Comparison of ENCODE assay signal across 8 mouse cellular contexts in genomic region chr11:75653781-75654470, GRCm38 (mm10). TPM values are rescaled to one million over a fixed set of nuclear protein-coding genes. Genes with fewer than 3 reads are reported as not detected.
A peak's percentile ranks its signal among the peaks of the same experiment; 100 is the strongest.
DNase-seq lines count a peak whose midpoint lies in the region; ATAC-seq and TF ChIP-seq lines count a peak whose summit lies in the region.

No protein-coding gene starts in this region.

- TF ChIP-seq CTCF in liver, adult 2 months (IDR thresholded peaks at IDR 0.05; ENCODE audit: low read depth, low read length), result no peak

- TF ChIP-seq POLR2A in liver, adult 2 months (IDR thresholded peaks at IDR 0.05; ENCODE audit: extremely low read depth, insufficient read depth, low read length), result no peak

- DNase-seq in layer of hippocampus, adult 11-12 months (ENCODE audit: low spot score), result peak; percentile 69
- no peak for DNase-seq in layer of hippocampus, adult 9-10 months (ENCODE audit: low spot score)
- DNase-seq in cerebellum, postnatal 36 days, result peak; percentile 62 to 68
- peak; percentile 82 for DNase-seq in gastrocnemius, postnatal 25 days
- peak; percentile 92 for DNase-seq in intestine, embryonic 14.5 days (ENCODE audit: low spot score)
- peak; percentile 58 for DNase-seq in liver, adult 2 months (ENCODE audit: extremely low read depth, low read depth, low spot score)
- DNase-seq in monocyte, adult 2 months (ENCODE audit: low read depth in 1 of 2, low spot score in 2 of 2), result peak; percentile 80 to 90
- peak; percentile 94 for DNase-seq in splenic B cell, adult 2 months (ENCODE audit: low read depth, low spot score)

- peak overlapping the region; percentile 47 for H3K4me3 ChIP-seq in intestine, embryonic 14.5 days (ENCODE audit: low read depth, low read length)
- H3K4me3 ChIP-seq in liver, adult 2 months (ENCODE audit: insufficient read depth, low read depth, low read length), result peak overlapping the region; percentile 75

- H3K4me2 ChIP-seq in intestine, embryonic 14.5 days (ENCODE audit: low read length), result peak overlapping the region; percentile 74

- H3K79me2 ChIP-seq in liver, adult 2 months (ENCODE audit: control insufficient read depth, insufficient read depth, low read length), result peaks cover 9% of the 10 kb centered on the region

- peak overlapping the region; percentile 43 for H3K9ac ChIP-seq in intestine, embryonic 14.5 days (ENCODE audit: low read length)
- peak overlapping the region; percentile 68 for H3K9ac ChIP-seq in liver, adult 2 months (ENCODE audit: low read depth, low read length)

- peak overlapping the region; percentile 62; the same call in 1 of the 2 replicates for H3K27ac ChIP-seq in intestine, embryonic 14.5 days (ENCODE audit: low read depth)
- H3K27ac ChIP-seq in liver, adult 2 months (replicated peaks; ENCODE audit: insufficient read depth, low read depth, low read length), result peak overlapping the region; percentile 63

- peak; percentile 47 for ATAC-seq in intestine, embryonic 14.5 days (replicated peaks; ENCODE audit: low FRiP score, low TSS enrichment, low read depth)

- peaks cover 17% of the 10 kb centered on the region; the same call in 1 of the 2 replicates for H3K36me3 ChIP-seq in intestine, embryonic 14.5 days (ENCODE audit: control insufficient read depth, insufficient read depth, low read length)
- no peaks in the 10 kb centered on the region for H3K36me3 ChIP-seq in liver, adult 2 months (ENCODE audit: control insufficient read depth, insufficient read depth, low read length)
- H3K36me3 ChIP-seq in splenic B cell, adult 2 months (ENCODE audit: control insufficient read depth, insufficient read depth, low read length, poor library complexity, severe bottlenecking), result peaks cover 10% of the 10 kb centered on the region

- no peaks in the 10 kb centered on the region for H3K9me3 ChIP-seq in intestine, embryonic 14.5 days (ENCODE audit: control insufficient read depth, low read length)

- H3K27me3 ChIP-seq in intestine, embryonic 14.5 days (replicated peaks; ENCODE audit: control insufficient read depth, insufficient read depth, low read length), result no peaks in the 10 kb centered on the region; the same call in 1 of the 2 replicates
- no peaks in the 10 kb centered on the region for H3K27me3 ChIP-seq in liver, adult 2 months (ENCODE audit: control insufficient read depth, insufficient read depth, low read length)
- no peaks in the 10 kb centered on the region for H3K27me3 ChIP-seq in splenic B cell, adult 2 months (ENCODE audit: control insufficient read depth, insufficient read depth, low read length, poor library complexity, severe bottlenecking)

- peaks cover 38% of the 10 kb centered on the region for H3K4me1 ChIP-seq in intestine, embryonic 14.5 days (replicated peaks; ENCODE audit: control insufficient read depth, insufficient read depth, low read length)
- peaks cover 30% of the 10 kb centered on the region for H3K4me1 ChIP-seq in liver, adult 2 months (ENCODE audit: control insufficient read depth, insufficient read depth, low read length)

- 1% methylated on average over 40 of the region's 45 CpGs for WGBS in intestine, embryonic 14.5 days
- WGBS in liver, adult 2 months, result 3% methylated on average over 45 of the region's 45 CpGs

RNA-seq across cellular contexts. Expression of gene Myo1c, which starts 3.6 kb away (rescaled TPM):
- 10 to 100 TPM; 43.0 to 44.3 TPM for total RNA-seq in gastrocnemius, postnatal 25 days (2021)
- 41.7 and 42.5 TPM in 2 replicates for polyA plus RNA-seq in intestine, embryonic 14.5 days (2014; fragmentation: Nextera tagmentation; extraction: Ambion mirVana)
- total RNA-seq in liver, adult 2 months (2014; rRNA removed), result 15.6 and 17.9 TPM in 2 replicates
- polyA plus RNA-seq in liver, adult 2 months (2012; rRNA removed), result 17.0 and 21.5 TPM in 2 replicates

RNA-seq across cellular contexts. Expression of gene Inpp5k, which starts 23.1 kb away (rescaled TPM):
- 10 to 100 TPM; 19.0 to 19.8 TPM for total RNA-seq in gastrocnemius, postnatal 25 days (2021)
- 23.7 and 25.1 TPM in 2 replicates for polyA plus RNA-seq in intestine, embryonic 14.5 days (2014; fragmentation: Nextera tagmentation; extraction: Ambion mirVana)
- total RNA-seq in liver, adult 2 months (2014; rRNA removed), result 12.3 and 13.4 TPM in 2 replicates
- polyA plus RNA-seq in liver, adult 2 months (2012; rRNA removed), result 12.2 and 17.2 TPM in 2 replicates

RNA-seq across cellular contexts. Expression of gene Crk, which starts 25.1 kb away (rescaled TPM):
- 10 to 100 TPM; 39.7 to 44.7 TPM for total RNA-seq in gastrocnemius, postnatal 25 days (2021)
- polyA plus RNA-seq in intestine, embryonic 14.5 days (2014; fragmentation: Nextera tagmentation; extraction: Ambion mirVana), result 101 and 106 TPM in 2 replicates
- total RNA-seq in liver, adult 2 months (2014; rRNA removed), result 50.5 and 51.1 TPM in 2 replicates
- polyA plus RNA-seq in liver, adult 2 months (2012; rRNA removed), result 47.7 and 57.5 TPM in 2 replicates
